Mouse (Mus musculus) ES-E14 (cell line): ENCODE measurements around the gene S100a13. TPM values are rescaled to one million over a fixed set of nuclear protein-coding genes. Genes with fewer than 3 reads are reported as not detected.
A peak's percentile ranks its signal among the peaks of the same experiment; 100 is the strongest.

Experiments
- DNase-seq: peaks from one replicate; pipeline ENCODE4 v3.0.0-alpha.2; 2013; ENCODE audit warnings: low read depth, low spot score
- H3K27ac ChIP-seq: 2 replicates; pipeline ENCODE4 v1.5.1; 2012; ENCODE audit warnings: low read depth, mild to moderate bottlenecking, low read length, moderate library complexity, mixed read lengths; ENCODE audit not compliant: poor library complexity, insufficient read depth, severe bottlenecking
- H3K36me3 ChIP-seq: 2 replicates; pipeline ENCODE4 v1.6.1; 2012; ENCODE audit warnings: mild to moderate bottlenecking, low read length, moderate library complexity, mixed read lengths; ENCODE audit not compliant: control insufficient read depth, poor library complexity, insufficient read depth, severe bottlenecking
- H3K4me1 ChIP-seq, 2 experiments: fragments of 150-350 bp in 1 of 2; sonication (generic) in 1 of 2; 2 replicates each; pipeline ENCODE4 v1.6.1; 2012; ENCODE audit warnings: low read length in 2 of 2, mild to moderate bottlenecking in 1 of 2, mixed read lengths in 1 of 2; ENCODE audit not compliant: control insufficient read depth in 2 of 2, insufficient read depth in 2 of 2, poor library complexity in 1 of 2
- H3K4me3 ChIP-seq, 2 experiments: fragments of 150-350 bp in 1 of 2; sonication (generic) in 1 of 2; 2 replicates each; pipeline ENCODE4 v1.5.1; 2012; ENCODE audit warnings: low read length in 2 of 2, low read depth in 1 of 2, mild to moderate bottlenecking in 1 of 2, mixed read lengths in 1 of 2; ENCODE audit not compliant: insufficient read depth in 1 of 2, poor library complexity in 1 of 2, severe bottlenecking in 1 of 2
- H3K9ac ChIP-seq: 2 replicates; pipeline ENCODE4 v1.6.1; 2012; ENCODE audit warnings: low read depth, mild to moderate bottlenecking, low read length, mixed read lengths; ENCODE audit not compliant: poor library complexity, insufficient read depth, severe bottlenecking
- H3K9me3 ChIP-seq: fragments of 150-350 bp; sonication (generic); 2 replicates; pipeline ENCODE4 v1.6.1; 2012; ENCODE audit warnings: low read depth, mild to moderate bottlenecking, low read length; ENCODE audit not compliant: control insufficient read depth, insufficient read depth
- CHD2 ChIP-seq: IDR thresholded peaks from 2 replicates; pipeline ENCODE4 v1.6.1; 2014; ENCODE audit warnings: mild to moderate bottlenecking, low read depth, low read length, inconsistent platforms
- HCFC1 ChIP-seq: IDR thresholded peaks from 2 replicates; pipeline ENCODE4 v1.6.1; 2012; ENCODE audit warnings: low read length, inconsistent platforms, borderline replicate concordance; ENCODE audit not compliant: insufficient read depth
- MAFK ChIP-seq: IDR thresholded peaks from 2 replicates; pipeline ENCODE4 v1.6.1; 2014; ENCODE audit warnings: mild to moderate bottlenecking, low read depth, low read length, inconsistent platforms; ENCODE audit not compliant: insufficient read depth
- ZC3H11A ChIP-seq: IDR thresholded peaks from 2 replicates; pipeline ENCODE4 v1.6.1; 2012; ENCODE audit warnings: low read depth, mild to moderate bottlenecking, inconsistent platforms, low read length, borderline replicate concordance
- ZNF384 ChIP-seq: IDR thresholded peaks from 2 replicates; pipeline ENCODE4 v1.6.1; 2012; ENCODE audit warnings: low read depth, low read length, inconsistent platforms
- in situ Hi-C, 2 experiments: fragments of 600-800 bp; cut with MboI; formaldehyde crosslinking; loops; one replicate each; pipeline ENCODE4 v1.15.1; 2025; ENCODE audit warnings: low sequenced_read_pairs in 2 of 2, inconsistent platforms in 1 of 2; ENCODE audit not compliant: unreplicated experiment in 2 of 2
- total RNA-seq: library from RNA; depleted of rRNA; stranded (reverse); fragments of 300-350 nt; gene quantifications from 2 replicates; pipeline ENCODE4 v1.2.3, GENCODE M21; 2012; rRNA removed

Gene S100a13
- 5.3 and 8.2 TPM in 2 replicates for total RNA-seq

DNA sequence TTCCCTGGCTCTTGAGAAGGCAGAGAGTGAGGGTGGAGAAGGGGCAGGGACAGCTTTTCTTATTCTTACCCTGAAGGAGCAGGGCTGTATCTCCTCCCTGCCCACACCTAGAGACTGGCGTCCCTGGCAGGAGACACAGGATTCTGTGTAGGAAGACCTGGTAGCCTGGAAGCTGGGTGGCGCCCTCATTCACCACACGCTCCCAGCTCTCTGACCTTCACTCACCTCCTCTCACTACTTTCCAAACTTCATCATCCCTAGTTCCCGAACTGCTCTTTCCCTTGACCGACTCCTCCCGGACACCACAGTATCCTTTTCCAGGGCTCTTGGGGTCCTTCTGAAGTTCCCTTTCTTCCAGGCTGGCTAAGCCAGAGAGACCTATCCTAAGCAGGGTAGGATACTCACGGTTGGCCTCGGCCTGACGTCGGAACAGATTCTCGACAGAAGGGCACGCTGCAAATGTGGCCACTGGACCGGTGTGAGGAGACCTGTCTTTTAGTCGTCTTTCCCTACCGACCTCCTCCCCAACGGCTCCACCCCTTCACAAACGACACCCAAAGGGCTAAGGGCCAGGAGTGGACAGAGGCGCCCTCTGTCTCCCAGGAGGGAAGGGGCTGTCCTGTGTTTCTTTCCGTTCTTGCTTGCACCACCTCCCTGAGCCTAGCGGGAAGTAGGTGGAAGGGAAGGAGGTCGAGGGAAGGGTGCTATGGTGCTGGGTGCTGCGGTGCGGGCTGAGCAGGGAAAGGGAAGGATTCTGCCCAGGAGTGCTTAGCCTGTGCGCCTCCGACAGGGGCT is at the start of gene S100a13, which contains the start of gene S100a1:
Gene S100a13, plus strand, starts transcription at position 640 of the 795 bp plus-strand sequence.
Gene S100a1, minus strand, starts transcription at position 597 of the 795 bp plus-strand sequence.
- DNase-seq, result no peak
- in situ Hi-C loops, result no loop called here
- Histone ChIP-seq H3K9me3 (no peaks in the 10 kb centered on the region), H3K4me1 (peaks cover 2 to 25% of the 10 kb centered on the region in 2 experiments; a peak in 2 of 4 replicates), H3K27ac (no peak within 1 kb of the TSS; the same call in 1 of the 2 replicates), H3K4me3 (peak within 1 kb of the TSS; percentile 39 to 44), H3K9ac (0 out of 2 replicates have a peak within 1 kb of the TSS, but pooled peaks have one; percentile 21), H3K36me3 (no peaks in the 10 kb centered on the region; the same call in 1 of the 2 replicates)
- no peak for TF ChIP-seq CHD2
- TF ChIP-seq ZC3H11A, result no peak
- no peak for TF ChIP-seq MAFK

DNA sequence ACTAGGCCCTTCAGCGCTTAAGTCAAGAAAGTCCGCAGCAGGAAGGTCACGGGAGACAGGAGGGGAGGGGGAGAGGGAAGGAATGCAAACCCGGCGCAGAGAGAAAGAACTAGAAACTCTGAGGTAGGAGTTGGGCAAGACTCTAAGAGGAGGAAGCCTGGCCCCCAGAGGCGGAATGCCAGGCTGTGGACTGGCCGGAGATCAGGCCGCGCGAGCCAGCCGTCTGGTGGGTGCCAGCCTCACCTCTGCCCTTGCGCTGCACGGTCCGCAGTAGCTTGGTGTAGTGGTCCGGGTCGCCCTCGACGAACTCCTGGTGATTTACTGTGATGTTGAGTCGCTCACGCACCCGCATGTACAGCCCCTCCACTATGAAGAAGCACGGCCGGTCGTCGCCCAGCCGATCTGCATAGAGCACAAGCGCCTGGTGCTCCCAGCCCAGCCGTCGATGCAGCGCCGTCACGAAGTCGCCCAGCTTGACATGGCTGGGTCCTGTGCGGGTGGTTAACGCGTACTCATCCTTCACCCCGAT is 49.6 kb upstream of the S100a13 start:
- Histone ChIP-seq H3K9me3 (no peaks in the 10 kb centered on the region), H3K27ac (no peak overlapping the region), H3K9ac (peak overlapping the region; percentile 76), H3K36me3 (no peaks in the 10 kb centered on the region; the same call in 1 of the 2 replicates), H3K4me3 (peak overlapping the region; percentile 73 to 75), H3K4me1 (no peaks in the 10 kb centered on the region; a peak in 1 of 4 replicates)
- no peak for DNase-seq
- no peak for TF ChIP-seq CHD2
- no peak for TF ChIP-seq ZNF384
- in situ Hi-C loops, result loop anchor here in 1 of 2 experiments (5.0 kb wide), 1 partner anchor 47 kb away; no protein-coding TSS in a partner anchor

DNA sequence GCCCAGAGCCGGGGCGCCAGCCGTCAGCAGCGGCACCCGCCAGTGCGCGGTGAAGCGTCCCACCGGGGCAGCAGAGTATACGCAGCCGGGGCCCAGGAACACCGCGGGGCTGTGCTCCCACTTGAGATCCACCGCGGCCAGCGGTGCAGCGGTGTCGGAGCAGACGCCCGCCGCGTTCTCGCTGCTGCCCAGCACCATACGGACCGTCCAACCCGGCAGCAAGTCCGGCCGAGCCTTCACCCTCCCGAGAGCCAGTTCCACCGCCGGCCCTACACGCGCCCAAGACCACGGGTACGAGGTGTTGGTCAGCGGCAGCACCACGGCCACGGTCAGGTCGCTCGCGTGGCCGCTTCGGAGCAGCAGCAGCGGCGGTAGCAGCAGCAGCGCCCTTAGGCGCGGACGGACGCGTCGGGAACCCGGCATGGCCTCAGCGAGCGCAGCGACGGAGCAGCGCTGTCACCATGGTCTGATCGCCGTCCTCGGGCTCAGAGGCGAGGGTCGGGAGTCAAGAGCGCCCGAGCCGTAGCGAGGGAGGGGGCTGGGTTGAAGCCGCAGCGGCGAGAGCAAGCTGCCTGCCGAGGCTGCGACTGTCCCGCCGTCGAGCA is 49.1 kb upstream of the S100a13 start:
- no peak for DNase-seq
- Histone ChIP-seq H3K4me1 (no peaks in the 10 kb centered on the region; a peak in 1 of 4 replicates), H3K27ac (no peak overlapping the region), H3K9me3 (no peaks in the 10 kb centered on the region), H3K9ac (peak overlapping the region; percentile 76), H3K36me3 (no peaks in the 10 kb centered on the region; the same call in 1 of the 2 replicates), H3K4me3 (peak overlapping the region; percentile 73 to 75)
- TF ChIP-seq ZC3H11A, result no peak
- no peak for TF ChIP-seq CHD2
- no peak for TF ChIP-seq ZNF384
- TF ChIP-seq HCFC1, result no peak
- TF ChIP-seq MAFK, result no peak
- in situ Hi-C loops, result loop anchor here in 1 of 2 experiments (5.0 kb wide), 1 partner anchor 48 kb away; no protein-coding TSS in a partner anchor

DNA sequence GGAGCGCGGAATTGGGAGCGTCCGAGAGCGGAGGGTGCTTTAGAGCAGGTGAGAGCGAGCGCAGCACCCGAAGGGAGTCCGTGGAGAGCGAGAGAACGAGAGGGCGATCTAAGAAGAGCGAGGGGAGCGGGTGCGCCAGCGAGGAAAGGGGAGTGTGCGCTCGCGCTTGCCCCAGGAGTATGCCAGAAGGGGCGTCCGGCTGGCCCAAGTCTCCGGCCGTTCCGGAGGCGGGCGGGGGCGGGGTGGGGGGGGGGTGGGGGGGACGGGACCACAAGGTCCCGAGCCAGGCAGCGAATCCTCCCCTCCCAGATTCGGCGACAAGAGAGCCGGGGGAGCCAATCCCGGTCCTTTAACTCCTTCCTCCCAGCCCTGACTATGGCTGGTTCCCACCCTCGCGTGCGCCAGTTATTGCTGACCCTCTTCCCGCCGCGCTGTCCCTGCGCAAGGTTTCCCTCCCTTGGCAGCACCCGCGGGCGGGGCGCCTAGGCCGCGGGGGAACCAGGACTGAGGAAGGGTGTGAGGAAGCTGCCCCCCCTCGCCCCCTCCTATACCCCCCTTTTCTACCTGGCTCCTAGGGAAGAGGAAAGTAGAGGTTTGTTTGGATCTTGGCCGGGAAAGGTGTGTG is 48.4 kb upstream of the S100a13 start, which contains the start of gene Npr1:
Gene Npr1, minus strand, starts transcription at position 181 of the 625 bp plus-strand sequence.
- H3K4me1 ChIP-seq, result no peaks in the 10 kb centered on the region; a peak in 1 of 4 replicates
- no peaks in the 10 kb centered on the region for H3K9me3 ChIP-seq
- H3K27ac ChIP-seq, result no peak within 1 kb of the TSS
- TF ChIP-seq HCFC1 (no peak), ZNF384 (no peak), ZC3H11A (no peak), MAFK (no peak), CHD2 (no peak)
- H3K36me3 ChIP-seq, result no peaks in the 10 kb centered on the region; the same call in 1 of the 2 replicates
- in situ Hi-C loops, result loop anchor here in 1 of 2 experiments (5.0 kb wide), 1 partner anchor 48 kb away; no protein-coding TSS in a partner anchor
- no peak for DNase-seq
- H3K4me3 ChIP-seq, result peak within 1 kb of the TSS; percentile 73 to 75
- peak within 1 kb of the TSS; percentile 76 for H3K9ac ChIP-seq
